Mouse (Mus musculus): ENCODE results near the gene 5330417H12Rik.

The 5330417H12Rik gene

GRCm38 (mm10) chr7:107625061-107625460, at the start of gene 5330417H12Rik:
Gene 5330417H12Rik, minus strand, starts transcription at chr7:107625161.
- DNase-seq = no peak

- DNase-seq = no peak
Observed at GRCm38 (mm10) chr7:107668514-107668913, 43.6 kb upstream of the 5330417H12Rik start.

- peak; percentile 32 for DNase-seq
Observed at GRCm38 (mm10) chr7:107666262-107666902, 41.4 kb upstream of the 5330417H12Rik start.

- peak; percentile 59 for DNase-seq
Observed at GRCm38 (mm10) chr7:107665586-107666261, 40.8 kb upstream of the 5330417H12Rik start.

- peak; percentile 32 for DNase-seq
Observed at GRCm38 (mm10) chr7:107665221-107665585, 40.2 kb upstream of the 5330417H12Rik start.

GRCm38 (mm10) chr7:107664063-107665056, 39.4 kb upstream of the 5330417H12Rik start:
- DNase-seq = peak; percentile 60

GRCm38 (mm10) chr7:107663621-107664020, 38.7 kb upstream of the 5330417H12Rik start:
- DNase-seq = no peak

- no peak for DNase-seq
Observed at GRCm38 (mm10) chr7:107661843-107662281, 36.9 kb upstream of the 5330417H12Rik start.

GRCm38 (mm10) chr7:107661189-107661842, 36.4 kb upstream of the 5330417H12Rik start:
- DNase-seq = peak; percentile 84

- no peak for DNase-seq
Observed at GRCm38 (mm10) chr7:107659186-107659918, 34.4 kb upstream of the 5330417H12Rik start.

- DNase-seq = no peak
Observed at GRCm38 (mm10) chr7:107656451-107656850, 31.5 kb upstream of the 5330417H12Rik start.

GRCm38 (mm10) chr7:107651821-107652220, 26.9 kb upstream of the 5330417H12Rik start:
- no peak for DNase-seq

- no peak for DNase-seq
Observed at GRCm38 (mm10) chr7:107649990-107650389, 25.0 kb upstream of the 5330417H12Rik start.

- DNase-seq = no peak
Observed at GRCm38 (mm10) chr7:107648937-107649688, 24.2 kb upstream of the 5330417H12Rik start.

- no peak for DNase-seq
Observed at GRCm38 (mm10) chr7:107644987-107645386, 20.0 kb upstream of the 5330417H12Rik start.

GRCm38 (mm10) chr7:107642586-107643275, 17.8 kb upstream of the 5330417H12Rik start:
- DNase-seq = peak; percentile 27

- no peak for DNase-seq
Observed at GRCm38 (mm10) chr7:107638026-107638425, 13.1 kb upstream of the 5330417H12Rik start.

GRCm38 (mm10) chr7:107637398-107637797, 12.4 kb upstream of the 5330417H12Rik start:
- DNase-seq = no peak

- no peak for DNase-seq
Observed at GRCm38 (mm10) chr7:107633201-107633600, 8.2 kb upstream of the 5330417H12Rik start.

GRCm38 (mm10) chr7:107628383-107628782, 3.4 kb upstream of the 5330417H12Rik start:
- no peak for DNase-seq

All from kidney, postnatal 10 days (tissue).